Mouse (Mus musculus) neural tube, embryonic 13.5 days (tissue): Measurements from ENCODE around the gene Sik1. TPM values are rescaled to one million over a fixed set of nuclear protein-coding genes. Genes with fewer than 3 reads are reported as not detected.

Source experiments
- ATAC-seq: fragments of 200-750 bp; cut with Nextera tagmentation; 2 replicates; pipeline ENCODE4 v1.8.0; 2017; ENCODE audit warnings: low read depth, mild to moderate bottlenecking, moderate TSS enrichment, moderate library complexity
- H3K27ac ChIP-seq: fragments of 300-500 bp; sonication (generic); replicated peaks from 2 replicates; pipeline ENCODE4 v1.5.1; 2015; ENCODE audit warnings: moderate library complexity, mild to moderate bottlenecking, inconsistent platforms
- H3K27me3 ChIP-seq: fragments of 300-500 bp; sonication (generic); 2 replicates; pipeline ENCODE4 v1.6.1; 2015; ENCODE audit warnings: mild to moderate bottlenecking, inconsistent platforms
- H3K36me3 ChIP-seq: fragments of 300-500 bp; sonication (generic); 2 replicates; pipeline ENCODE4 v1.6.1; 2015; ENCODE audit warnings: mild to moderate bottlenecking, inconsistent platforms
- H3K4me1 ChIP-seq: fragments of 300-500 bp; sonication (generic); replicated peaks from 2 replicates; pipeline ENCODE4 v1.6.1; 2015; ENCODE audit warnings: inconsistent platforms
- H3K4me2 ChIP-seq: fragments of 300-500 bp; sonication (generic); 2 replicates; pipeline ENCODE4 v1.6.1; 2015; ENCODE audit warnings: inconsistent platforms, mild to moderate bottlenecking, moderate library complexity
- H3K4me3 ChIP-seq: fragments of 300-500 bp; sonication (generic); 2 replicates; pipeline ENCODE4 v1.5.1; 2015; ENCODE audit warnings: mild to moderate bottlenecking, inconsistent platforms
- H3K9ac ChIP-seq: fragments of 300-500 bp; sonication (generic); 2 replicates; pipeline ENCODE4 v1.6.1; 2015; ENCODE audit warnings: moderate library complexity, mild to moderate bottlenecking, inconsistent platforms
- H3K9me3 ChIP-seq: fragments of 300-500 bp; sonication (generic); 2 replicates; pipeline ENCODE4 v1.6.1; 2016; ENCODE audit warnings: inconsistent platforms
- WGBS: fragments of 180-500 bp; shearing (Covaris S2); methylation state at CpG from one replicate; pipeline ENCODE4 v1.1.7; 2015; 5-methylcytosine and 5-hydroxymethylcytosine counted together
- polyA plus RNA-seq: library from polyadenylated mRNA; unstranded; fragments of >200 nt; fragmentation: Nextera tagmentation; extraction: Ambion mirVana; gene quantifications from 2 replicates; pipeline ENCODE4 v1.2.1, GENCODE M21; 2015

The Sik1 gene
- polyA plus RNA-seq, 1 experiment from 2014 or later, result 17.0 TPM

- WGBS, result 31% methylated on average over 7 of the region's 7 CpGs
- Histone ChIP-seq H3K27ac (no peak overlapping the region), H3K4me2 (no peak overlapping the region), H3K4me1 (peaks cover 21% of the 10 kb centered on the region; the same call in 1 of the 2 replicates), H3K36me3 (no peaks in the 10 kb centered on the region), H3K9me3 (no peaks in the 10 kb centered on the region), H3K9ac (no peak overlapping the region), H3K4me3 (no peak overlapping the region), H3K27me3 (no peaks in the 10 kb centered on the region)
- no peak for ATAC-seq
Observed at GRCm38 (mm10) chr17:31833752-31834151, 21.9 kb downstream of the Sik1 start.

GRCm38 (mm10) chr17:31832577-31832964 lies 23.0 kb downstream of the Sik1 start:
- no peak for ATAC-seq
- WGBS, result 93% methylated on average over 9 of the region's 9 CpGs
- Histone ChIP-seq H3K36me3 (no peaks in the 10 kb centered on the region), H3K27ac (no peak overlapping the region), H3K27me3 (no peaks in the 10 kb centered on the region), H3K4me2 (no peak overlapping the region), H3K9ac (no peak overlapping the region), H3K4me1 (peaks cover 30% of the 10 kb centered on the region), H3K4me3 (no peak overlapping the region), H3K9me3 (no peaks in the 10 kb centered on the region)

DNA sequence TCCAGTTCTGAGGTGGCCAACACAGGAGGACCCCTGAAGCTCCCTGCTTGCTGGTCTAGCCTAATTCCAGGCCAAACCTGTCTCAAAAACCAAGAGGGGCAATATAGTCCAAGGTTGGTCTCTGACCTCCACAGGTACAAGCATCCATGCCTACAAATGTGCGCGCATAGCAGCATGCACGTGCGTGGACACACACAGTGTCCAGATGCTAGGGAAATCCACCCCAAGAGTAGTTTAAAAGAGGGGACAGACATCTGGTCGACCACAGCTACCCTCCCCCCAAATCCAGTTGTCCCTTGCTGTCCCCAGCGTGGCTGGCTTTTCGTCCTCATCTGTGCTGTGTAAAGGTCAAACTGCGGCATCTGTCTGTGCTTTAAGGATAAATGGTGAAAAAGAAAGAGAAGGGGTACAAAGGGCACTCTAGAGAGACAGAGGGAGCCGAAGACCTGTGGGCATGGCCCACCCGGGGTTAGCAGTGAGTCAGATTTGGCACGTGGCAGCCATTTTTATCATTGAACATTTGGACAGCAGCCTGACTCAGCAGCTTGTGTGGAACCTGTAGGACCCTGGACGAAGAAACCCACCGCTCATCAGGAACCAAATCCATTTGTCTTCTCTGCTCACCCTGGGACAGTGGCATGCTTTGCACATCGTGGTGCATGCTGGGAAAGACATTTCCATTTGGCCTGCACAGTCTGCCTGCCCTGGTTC lies 23.6 kb downstream of the Sik1 start:
- Histone ChIP-seq H3K27me3 (no peaks in the 10 kb centered on the region), H3K9ac (no peak overlapping the region), H3K4me2 (no peak overlapping the region), H3K9me3 (no peaks in the 10 kb centered on the region), H3K36me3 (no peaks in the 10 kb centered on the region), H3K27ac (no peak overlapping the region), H3K4me3 (no peak overlapping the region), H3K4me1 (peaks cover 33% of the 10 kb centered on the region)
- WGBS, result 89% methylated on average over 14 of the region's 14 CpGs
- no peak for ATAC-seq

DNA sequence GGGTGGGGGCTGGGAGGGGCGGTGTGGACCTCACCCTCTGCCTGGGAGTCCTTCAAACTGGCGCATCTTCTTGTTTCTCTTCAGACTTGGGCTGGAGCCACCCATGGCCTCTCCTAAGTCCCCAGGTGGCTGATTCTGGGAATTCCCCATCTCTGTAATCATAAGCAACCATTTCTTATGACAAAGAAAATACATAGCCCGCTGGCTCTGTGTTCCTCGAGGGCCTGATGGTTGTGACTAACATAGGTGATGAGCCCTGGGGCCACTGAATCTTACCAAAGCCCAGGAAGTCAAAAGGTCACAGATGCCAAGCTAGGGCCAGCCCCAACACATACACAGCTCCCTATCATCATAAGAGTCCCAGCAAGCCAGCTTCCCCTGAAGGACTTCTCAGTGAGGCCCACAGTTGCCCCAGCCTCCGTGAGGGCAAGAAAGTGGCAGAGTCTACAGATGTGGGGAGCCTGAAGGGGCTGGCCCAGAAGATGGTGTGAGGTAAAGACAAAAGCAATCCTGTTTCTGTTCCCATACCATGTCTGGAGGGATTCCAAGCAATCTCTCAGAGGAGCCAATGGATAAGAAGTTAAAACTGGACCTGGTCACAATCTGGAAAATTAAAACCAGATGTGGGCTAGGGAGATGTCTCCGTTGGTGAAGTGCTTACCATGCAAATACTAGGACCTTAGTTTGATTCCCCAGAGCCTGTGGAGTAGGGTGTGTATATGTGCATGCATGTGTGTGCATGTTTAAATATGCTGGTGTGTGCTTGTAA lies 24.3 kb downstream of the Sik1 start:
- no peak overlapping the region for H3K9ac ChIP-seq
- no peak overlapping the region for H3K4me3 ChIP-seq
- no peak overlapping the region for H3K27ac ChIP-seq
- no peak for ATAC-seq
- 78% methylated on average over 6 of the region's 6 CpGs for WGBS
- H3K4me1 ChIP-seq, result peaks cover 33% of the 10 kb centered on the region
- H3K27me3 ChIP-seq, result no peaks in the 10 kb centered on the region
- no peaks in the 10 kb centered on the region for H3K36me3 ChIP-seq
- no peaks in the 10 kb centered on the region for H3K9me3 ChIP-seq
- no peak overlapping the region for H3K4me2 ChIP-seq

DNA sequence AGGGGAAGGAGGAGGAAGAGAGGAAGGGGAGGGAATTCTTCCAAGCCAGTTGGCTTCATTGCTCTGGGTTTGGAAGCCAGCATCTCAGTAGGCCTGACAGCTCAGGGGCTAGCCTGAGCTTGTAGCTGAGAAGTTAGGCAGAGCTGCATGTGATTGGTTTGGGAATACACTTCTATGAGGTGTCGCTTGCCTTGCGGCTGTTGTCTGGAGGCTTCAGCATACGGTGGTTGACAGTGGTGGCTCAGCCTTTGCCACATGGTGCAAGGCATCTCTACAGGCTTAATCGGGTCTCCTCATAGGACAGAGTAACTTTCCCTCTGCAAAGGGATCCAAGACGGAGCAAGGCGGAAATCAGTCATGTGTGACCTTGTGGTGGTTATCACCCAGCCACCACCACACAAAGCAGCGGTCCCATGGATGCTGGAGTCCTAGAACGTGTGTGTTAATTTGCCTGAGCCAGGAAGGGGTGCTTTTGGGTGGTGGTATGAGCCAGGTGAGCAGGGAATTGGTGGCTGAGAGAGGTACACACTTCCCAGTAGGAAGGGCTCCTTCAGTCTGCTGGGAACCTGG lies 25.0 kb downstream of the Sik1 start:
- Histone ChIP-seq H3K36me3 (no peaks in the 10 kb centered on the region), H3K9ac (no peak overlapping the region), H3K4me2 (no peak overlapping the region), H3K4me1 (peaks cover 32% of the 10 kb centered on the region), H3K27ac (no peak overlapping the region), H3K4me3 (no peak overlapping the region), H3K27me3 (no peaks in the 10 kb centered on the region), H3K9me3 (no peaks in the 10 kb centered on the region)
- no peak for ATAC-seq
- 89% methylated on average over 8 of the region's 8 CpGs for WGBS

- no peaks in the 10 kb centered on the region for H3K36me3 ChIP-seq
- H3K4me2 ChIP-seq, result no peak overlapping the region
- no peaks in the 10 kb centered on the region for H3K9me3 ChIP-seq
- no peak for ATAC-seq
- H3K4me1 ChIP-seq, result peaks cover 27% of the 10 kb centered on the region
- H3K27ac ChIP-seq, result no peak overlapping the region
- no peak overlapping the region for H3K9ac ChIP-seq
- 91% methylated on average over 5 of the region's 5 CpGs for WGBS
- H3K4me3 ChIP-seq, result no peak overlapping the region
- H3K27me3 ChIP-seq, result no peaks in the 10 kb centered on the region
Observed at GRCm38 (mm10) chr17:31828916-31829315, 26.7 kb downstream of the Sik1 start.

DNA sequence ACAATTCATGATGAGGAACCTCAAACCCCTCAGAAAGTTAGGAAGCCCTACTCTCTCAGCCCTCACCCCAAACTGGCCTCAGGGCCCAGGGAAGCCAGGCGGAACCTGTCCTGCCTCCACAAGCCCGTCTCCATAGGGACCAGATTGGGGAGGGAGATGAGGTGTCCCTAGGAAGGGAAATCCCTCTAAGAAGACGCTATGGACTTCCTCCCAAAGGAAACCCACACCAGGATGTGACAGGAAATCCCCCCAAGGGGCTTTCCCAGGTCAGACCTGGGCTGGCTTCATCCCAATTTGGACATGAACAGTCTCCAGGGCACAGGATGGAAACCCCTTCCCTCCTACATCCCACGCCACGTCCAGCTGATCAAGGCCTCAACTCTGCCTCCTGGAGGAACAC lies 27.5 kb downstream of the Sik1 start:
- Histone ChIP-seq H3K27me3 (no peaks in the 10 kb centered on the region), H3K4me3 (no peak overlapping the region), H3K36me3 (no peaks in the 10 kb centered on the region), H3K4me1 (peaks cover 24% of the 10 kb centered on the region), H3K9me3 (no peaks in the 10 kb centered on the region), H3K9ac (no peak overlapping the region), H3K27ac (no peak overlapping the region), H3K4me2 (no peak overlapping the region)
- no peak for ATAC-seq
- WGBS, result 68% methylated on average over 5 of the region's 5 CpGs

DNA sequence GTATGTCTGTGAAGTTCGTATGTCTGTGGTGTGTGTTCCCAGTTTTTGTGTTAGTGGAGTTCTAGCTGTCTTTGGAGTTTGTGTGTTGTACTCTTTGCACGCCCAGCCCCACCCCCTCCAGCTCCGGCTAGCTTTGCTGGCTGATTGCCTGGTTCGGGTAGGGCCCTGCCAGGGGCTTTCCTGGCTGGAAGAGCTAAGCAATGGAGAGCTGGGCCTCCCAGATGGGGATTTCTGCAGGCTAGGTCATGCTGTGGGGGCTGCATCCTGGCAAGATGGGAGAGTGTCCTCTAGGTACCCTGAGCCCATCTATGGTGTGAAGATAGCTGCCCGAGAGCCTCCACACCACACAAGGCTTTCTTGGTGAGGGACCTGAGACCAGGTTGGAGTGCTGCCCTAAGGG lies 28.4 kb downstream of the Sik1 start:
- no peak overlapping the region for H3K4me3 ChIP-seq
- H3K27ac ChIP-seq, result peak overlapping the region; percentile 63
- no peak overlapping the region for H3K4me2 ChIP-seq
- peaks cover 24% of the 10 kb centered on the region for H3K4me1 ChIP-seq
- 52% methylated on average over 5 of the region's 5 CpGs for WGBS
- no peaks in the 10 kb centered on the region for H3K9me3 ChIP-seq
- no peaks in the 10 kb centered on the region for H3K36me3 ChIP-seq
- no peak overlapping the region for H3K9ac ChIP-seq
- H3K27me3 ChIP-seq, result no peaks in the 10 kb centered on the region
- peak; percentile 72 for ATAC-seq

GRCm38 (mm10) chr17:31826669-31827068 lies 28.9 kb downstream of the Sik1 start:
- Histone ChIP-seq H3K36me3 (no peaks in the 10 kb centered on the region), H3K4me3 (no peak overlapping the region), H3K27me3 (no peaks in the 10 kb centered on the region), H3K4me1 (peaks cover 26% of the 10 kb centered on the region), H3K27ac (peak overlapping the region; percentile 63), H3K9me3 (no peaks in the 10 kb centered on the region), H3K9ac (no peak overlapping the region), H3K4me2 (no peak overlapping the region)
- ATAC-seq, result peak; percentile 40; the same call in 1 of the 2 replicates
- WGBS, result 35% methylated on average over 6 of the region's 6 CpGs

DNA sequence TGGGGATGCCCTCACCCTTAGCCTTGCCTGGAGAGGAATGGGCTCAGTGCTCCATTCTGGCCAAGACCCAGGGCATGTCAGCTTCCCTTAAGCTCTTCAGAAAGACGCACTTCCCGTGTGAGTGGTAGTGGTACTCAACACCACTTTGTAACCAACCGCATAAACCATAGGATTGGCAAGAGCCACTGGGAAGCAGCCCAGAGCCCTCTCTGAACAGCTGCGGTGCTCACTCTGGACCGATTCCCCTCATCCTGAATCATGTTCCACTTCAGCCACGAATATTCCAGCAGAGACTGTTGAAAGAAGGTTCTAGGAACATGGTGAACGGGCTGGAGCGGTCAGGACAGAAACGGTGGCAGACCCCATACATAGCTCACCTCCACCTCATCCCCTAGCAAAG lies 29.9 kb downstream of the Sik1 start:
- Histone ChIP-seq H3K9ac (no peak overlapping the region), H3K27ac (no peak overlapping the region), H3K4me3 (no peak overlapping the region), H3K4me2 (no peak overlapping the region), H3K4me1 (peaks cover 28% of the 10 kb centered on the region), H3K27me3 (no peaks in the 10 kb centered on the region), H3K9me3 (no peaks in the 10 kb centered on the region), H3K36me3 (no peaks in the 10 kb centered on the region)
- ATAC-seq, result no peak
- WGBS, result 88% methylated on average over 9 of the region's 9 CpGs

DNA sequence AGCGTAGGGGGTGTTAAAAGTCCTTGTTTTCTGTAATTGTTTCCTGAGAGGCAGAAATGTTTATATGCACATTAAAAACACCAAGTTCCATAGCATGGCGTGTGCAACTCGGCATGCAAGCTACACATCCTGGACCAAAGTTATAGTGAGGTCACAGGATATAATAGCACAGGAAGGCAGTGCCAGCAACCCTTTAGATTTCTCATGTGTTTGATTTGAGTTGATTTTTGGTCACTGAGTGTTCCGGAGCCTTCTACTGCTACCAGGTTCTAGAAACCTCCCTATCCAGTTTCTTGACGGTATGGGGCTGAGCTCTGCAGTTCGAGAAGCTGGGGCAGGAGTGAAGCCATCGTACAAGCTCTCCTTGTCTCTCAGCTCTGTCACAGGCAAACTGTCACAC lies 30.8 kb downstream of the Sik1 start:
- H3K27ac ChIP-seq, result no peak overlapping the region
- WGBS, result 90% methylated on average over 7 of the region's 7 CpGs
- no peaks in the 10 kb centered on the region for H3K27me3 ChIP-seq
- H3K9ac ChIP-seq, result no peak overlapping the region
- H3K36me3 ChIP-seq, result no peaks in the 10 kb centered on the region
- peaks cover 28% of the 10 kb centered on the region for H3K4me1 ChIP-seq
- no peak overlapping the region for H3K4me2 ChIP-seq
- H3K4me3 ChIP-seq, result no peak overlapping the region
- ATAC-seq, result no peak
- no peaks in the 10 kb centered on the region for H3K9me3 ChIP-seq

- H3K4me3 ChIP-seq, result no peak overlapping the region
- peaks cover 24% of the 10 kb centered on the region for H3K4me1 ChIP-seq
- no peaks in the 10 kb centered on the region for H3K9me3 ChIP-seq
- H3K4me2 ChIP-seq, result no peak overlapping the region
- H3K27me3 ChIP-seq, result no peaks in the 10 kb centered on the region
- no peaks in the 10 kb centered on the region for H3K36me3 ChIP-seq
- WGBS, result 46% methylated on average over 13 of the region's 13 CpGs
- no peak overlapping the region for H3K27ac ChIP-seq
- no peak for ATAC-seq
- H3K9ac ChIP-seq, result no peak overlapping the region
Observed at GRCm38 (mm10) chr17:31821136-31821933, 34.3 kb downstream of the Sik1 start.
